Mouse (Mus musculus) cerebellum, adult 8-10 months (tissue): Measurements from ENCODE around the gene Fbxl16.
A peak's percentile ranks its signal among the peaks of the same experiment; 100 is the strongest.

Experiments
- DNase-seq: peaks from one replicate; pipeline ENCODE4 v3.0.0; 2022

Gene Fbxl16

GRCm38 (mm10) chr17:25808789-25809605, at the start of gene Fbxl16:
TSS of gene Fbxl16 (plus strand) at chr17:25809085.
- peak; percentile 95 for DNase-seq

- DNase-seq = no peak
Measured at GRCm38 (mm10) chr17:25760148-25760547, 48.7 kb upstream of the Fbxl16 start.

GRCm38 (mm10) chr17:25761561-25761970, 47.3 kb upstream of the Fbxl16 start:
- no peak for DNase-seq

- no peak for DNase-seq
Measured at GRCm38 (mm10) chr17:25762591-25762990, 46.3 kb upstream of the Fbxl16 start.

GRCm38 (mm10) chr17:25765886-25766285, 43.0 kb upstream of the Fbxl16 start:
- DNase-seq = no peak

- DNase-seq = no peak
Measured at GRCm38 (mm10) chr17:25769331-25769730, 39.6 kb upstream of the Fbxl16 start.

- DNase-seq = peak; percentile 99
Measured at GRCm38 (mm10) chr17:25773549-25774120, 35.2 kb upstream of the Fbxl16 start, which contains the start of gene Narfl. TSS of gene Narfl (plus strand) at chr17:25773776.

GRCm38 (mm10) chr17:25775318-25776062, 33.4 kb upstream of the Fbxl16 start:
- peak; percentile 14 for DNase-seq

- DNase-seq = no peak
Measured at GRCm38 (mm10) chr17:25777948-25778347, 30.9 kb upstream of the Fbxl16 start.

- no peak for DNase-seq
Measured at GRCm38 (mm10) chr17:25781339-25781738, 27.5 kb upstream of the Fbxl16 start.

GRCm38 (mm10) chr17:25783086-25783485, 25.8 kb upstream of the Fbxl16 start:
- peak; percentile 53 for DNase-seq

GRCm38 (mm10) chr17:25783861-25784574, 24.9 kb upstream of the Fbxl16 start:
- DNase-seq = peak; percentile 37

- peak; percentile 99 for DNase-seq
Measured at GRCm38 (mm10) chr17:25785281-25785745, 23.6 kb upstream of the Fbxl16 start, which contains the start of gene Haghl. TSS of gene Haghl (minus strand) at chr17:25785673.

- DNase-seq = peak; percentile 20
Measured at GRCm38 (mm10) chr17:25786280-25786679, 22.6 kb upstream of the Fbxl16 start, which contains the start of gene Ccdc78. TSS of gene Ccdc78 (plus strand) at chr17:25786580.

GRCm38 (mm10) chr17:25786781-25787504, 21.9 kb upstream of the Fbxl16 start:
- DNase-seq = peak; percentile 15

GRCm38 (mm10) chr17:25791320-25791842, 17.5 kb upstream of the Fbxl16 start:
- no peak for DNase-seq

- DNase-seq = peak; percentile 90
Measured at GRCm38 (mm10) chr17:25791843-25792527, 16.9 kb upstream of the Fbxl16 start.

GRCm38 (mm10) chr17:25792615-25793014, 16.3 kb upstream of the Fbxl16 start, which contains the start of gene Fam173a:
TSS of gene Fam173a (minus strand) at chr17:25792901.
- peak; percentile 58 for DNase-seq

GRCm38 (mm10) chr17:25794197-25794596, 14.7 kb upstream of the Fbxl16 start:
- DNase-seq = no peak

- DNase-seq = no peak
Measured at GRCm38 (mm10) chr17:25794998-25795397, 13.9 kb upstream of the Fbxl16 start.

GRCm38 (mm10) chr17:25795609-25796092, 13.2 kb upstream of the Fbxl16 start, which contains the start of gene AC134908.4:
TSS of gene AC134908.4 (minus strand) at chr17:25795659.
- DNase-seq = no peak
